Mouse (Mus musculus) forebrain, embryonic 11.5 days (tissue): ENCODE measurements at regions not wholly inside any gene's neighbourhood (a gene's known extent, or its start where the extent isn't known, plus 50 kb on each side); places are given as distances from the start of the nearest gene placed in this dataset.
A peak's percentile ranks its signal among the peaks of the same experiment; 100 is the strongest.

Experiments
- ATAC-seq: fragments of 200-750 bp; cut with Nextera tagmentation; replicated peaks from 2 replicates; pipeline ENCODE4 v1.8.0; 2017; ENCODE audit warnings: moderate TSS enrichment; ENCODE audit not compliant: low FRiP score
- DNase-seq: peaks from one replicate; pipeline ENCODE4 v3.0.0-alpha.2; 2017; ENCODE audit warnings: low spot score
- H3K27ac ChIP-seq: fragments of 300-500 bp; sonication (generic); 2 replicates; pipeline ENCODE4 v1.5.1; 2014; ENCODE audit warnings: low read depth, low read length
- H3K27me3 ChIP-seq: fragments of 300-500 bp; sonication (generic); 2 replicates; pipeline ENCODE4 v1.6.1; 2014; ENCODE audit warnings: mild to moderate bottlenecking, low read length, mixed read lengths; ENCODE audit not compliant: control insufficient read depth, insufficient read depth
- H3K36me3 ChIP-seq: fragments of 300-500 bp; sonication (generic); 2 replicates; pipeline ENCODE4 v1.6.1; 2014; ENCODE audit warnings: mild to moderate bottlenecking, low read length, moderate library complexity, mixed read lengths; ENCODE audit not compliant: control insufficient read depth, insufficient read depth
- H3K4me1 ChIP-seq: fragments of 300-500 bp; sonication (generic); replicated peaks from 2 replicates; pipeline ENCODE4 v1.6.1; 2014; ENCODE audit warnings: low read length, mixed read lengths; ENCODE audit not compliant: control insufficient read depth, insufficient read depth
- H3K4me2 ChIP-seq: fragments of 300-500 bp; sonication (generic); 2 replicates; pipeline ENCODE4 v1.6.1; 2014; ENCODE audit warnings: low read depth, mild to moderate bottlenecking, low read length, moderate library complexity, mixed read lengths; ENCODE audit not compliant: severe bottlenecking
- H3K4me3 ChIP-seq: fragments of 300-500 bp; sonication (generic); 2 replicates; pipeline ENCODE4 v1.5.1; 2014; ENCODE audit warnings: low read depth, low read length
- H3K9ac ChIP-seq: fragments of 300-500 bp; sonication (generic); 2 replicates; pipeline ENCODE4 v1.6.1; 2014; ENCODE audit warnings: low read length
- H3K9me3 ChIP-seq: fragments of 300-500 bp; sonication (generic); 2 replicates; pipeline ENCODE4 v1.6.1; 2016; ENCODE audit warnings: low read length, mixed read lengths; ENCODE audit not compliant: control insufficient read depth
- WGBS: fragments of 180-500 bp; shearing (Covaris S2); extraction: QIAGEN DNeasy Blood & Tissue Kit; methylation state at CpG from one replicate; pipeline ENCODE4 v1.1.7; 2014; 5-methylcytosine and 5-hydroxymethylcytosine counted together

DNA sequence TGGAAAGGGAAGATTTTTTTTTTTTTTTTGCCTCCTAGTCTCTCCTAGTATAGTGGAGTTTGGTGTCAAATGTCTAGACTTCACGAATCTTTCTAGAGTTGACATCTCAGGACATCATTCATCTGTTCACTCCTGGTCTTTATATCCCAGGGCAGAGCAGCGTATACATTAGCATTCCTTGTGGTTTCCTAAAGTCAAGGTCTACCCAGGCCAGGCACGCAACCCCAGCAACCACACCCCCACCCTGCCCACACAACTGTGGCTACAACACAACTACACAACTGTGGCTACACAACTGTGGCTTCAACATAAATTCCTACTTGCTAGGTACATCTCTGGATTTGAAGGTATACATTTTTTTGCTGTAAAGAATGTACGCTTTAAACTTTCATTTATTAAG lies 122.2 kb downstream of the Ppp1r3a start:
- Histone ChIP-seq H3K4me3 (no peak overlapping the region), H3K4me2 (no peak overlapping the region), H3K36me3 (no peaks in the 10 kb centered on the region), H3K27me3 (no peaks in the 10 kb centered on the region), H3K9me3 (no peaks in the 10 kb centered on the region), H3K4me1 (no peaks in the 10 kb centered on the region), H3K27ac (no peak overlapping the region), H3K9ac (no peak overlapping the region)
- DNase-seq: no peak
- 82% methylated on average over 4 of the region's 4 CpGs for WGBS
- ATAC-seq: no peak

DNA sequence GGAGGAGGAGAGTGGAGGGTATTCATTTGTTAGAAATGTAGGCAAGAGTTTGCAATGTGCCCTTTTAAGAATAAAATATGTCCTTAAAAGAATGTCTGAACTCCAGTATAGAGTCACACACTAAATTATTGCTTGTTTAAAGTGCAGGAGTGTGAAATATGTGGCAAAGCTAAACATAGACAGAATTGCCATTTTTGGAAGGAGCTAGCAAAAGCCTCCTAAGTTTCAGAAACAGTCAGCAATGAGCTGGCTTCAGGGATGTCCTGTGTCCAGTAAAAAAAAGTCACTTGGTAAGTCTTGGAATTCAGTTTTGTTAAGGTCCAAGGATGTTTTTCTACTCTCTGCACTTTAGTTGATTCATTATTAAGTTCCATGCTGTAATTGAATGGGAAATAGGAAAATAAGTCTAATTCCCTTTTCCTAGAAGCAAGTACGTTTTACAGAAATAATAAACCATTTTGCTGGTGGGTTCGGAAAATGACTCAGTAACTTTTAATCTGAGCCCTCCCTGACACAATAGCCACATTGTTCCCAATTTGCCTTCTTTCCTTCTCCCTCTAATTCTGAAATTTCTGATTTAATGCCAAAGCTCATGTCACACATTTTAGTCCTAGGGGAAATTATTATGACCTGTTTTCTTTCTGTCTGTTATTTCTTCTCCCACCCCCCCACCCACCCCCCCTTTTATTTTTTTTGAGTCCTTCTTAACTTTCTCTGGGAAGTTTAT lies 123.2 kb downstream of the Ppp1r3a start:
- H3K4me2 ChIP-seq: no peak overlapping the region
- no peak overlapping the region for H3K27ac ChIP-seq
- H3K4me1 ChIP-seq: no peaks in the 10 kb centered on the region
- no peak overlapping the region for H3K9ac ChIP-seq
- 49% methylated on average over 2 of the region's 2 CpGs for WGBS
- ATAC-seq (no peak), DNase-seq (no peak)
- H3K36me3 ChIP-seq: no peaks in the 10 kb centered on the region
- no peaks in the 10 kb centered on the region for H3K9me3 ChIP-seq
- no peaks in the 10 kb centered on the region for H3K27me3 ChIP-seq
- H3K4me3 ChIP-seq: no peak overlapping the region

DNA sequence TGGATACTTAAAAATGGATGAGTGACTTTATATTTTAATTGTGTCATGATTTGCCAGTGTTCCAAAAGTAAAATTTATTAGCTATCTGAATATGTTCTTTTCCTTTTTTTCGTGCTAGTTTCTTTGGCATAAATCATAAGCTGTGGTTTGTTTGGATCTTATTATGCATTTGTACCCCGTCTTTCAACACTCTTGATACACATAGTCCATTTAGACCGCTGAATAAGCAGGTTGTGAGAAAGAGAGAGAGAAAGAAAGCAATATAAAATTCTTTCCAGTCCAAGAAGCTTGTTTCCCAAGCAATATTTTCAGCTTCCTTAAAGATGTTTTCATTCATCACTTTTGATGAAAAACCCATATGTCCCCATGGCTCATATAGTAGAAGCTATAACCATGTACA lies 138.4 kb downstream of the Ppp1r3a start:
- H3K36me3 ChIP-seq: no peaks in the 10 kb centered on the region
- no peak overlapping the region for H3K4me2 ChIP-seq
- ATAC-seq: no peak
- no peaks in the 10 kb centered on the region for H3K4me1 ChIP-seq
- H3K9me3 ChIP-seq: no peaks in the 10 kb centered on the region
- no peak overlapping the region for H3K9ac ChIP-seq
- no peaks in the 10 kb centered on the region for H3K27me3 ChIP-seq
- 86% methylated on average over 3 of the region's 3 CpGs for WGBS
- no peak overlapping the region for H3K27ac ChIP-seq
- H3K4me3 ChIP-seq: no peak overlapping the region
- no peak for DNase-seq

DNA sequence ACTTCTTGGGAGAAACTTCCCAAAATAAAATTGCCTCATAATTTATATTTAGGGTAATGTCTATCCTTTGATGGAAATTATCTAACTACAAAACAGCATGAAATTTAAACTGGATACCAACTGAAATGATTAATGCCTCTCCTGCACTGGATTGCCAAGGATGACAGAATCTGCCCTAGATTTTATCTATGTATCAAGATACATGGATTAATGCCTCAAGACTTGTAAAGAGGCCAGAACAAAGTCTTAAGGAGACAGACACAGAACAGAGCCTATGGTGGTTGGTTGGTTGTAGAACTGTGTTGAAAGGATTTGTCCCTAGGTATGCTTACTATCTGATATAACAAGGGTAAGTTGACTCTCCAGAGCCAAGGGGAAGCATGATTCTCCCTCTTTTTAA lies 147.0 kb downstream of the Ppp1r3a start:
- no peak for ATAC-seq
- no peak for DNase-seq
- H3K4me1 ChIP-seq: no peaks in the 10 kb centered on the region
- H3K4me2 ChIP-seq: no peak overlapping the region
- no peak overlapping the region for H3K4me3 ChIP-seq
- no peaks in the 10 kb centered on the region for H3K27me3 ChIP-seq
- no peak overlapping the region for H3K9ac ChIP-seq
- H3K27ac ChIP-seq: no peak overlapping the region
- H3K9me3 ChIP-seq: no peaks in the 10 kb centered on the region
- no peaks in the 10 kb centered on the region for H3K36me3 ChIP-seq

DNA sequence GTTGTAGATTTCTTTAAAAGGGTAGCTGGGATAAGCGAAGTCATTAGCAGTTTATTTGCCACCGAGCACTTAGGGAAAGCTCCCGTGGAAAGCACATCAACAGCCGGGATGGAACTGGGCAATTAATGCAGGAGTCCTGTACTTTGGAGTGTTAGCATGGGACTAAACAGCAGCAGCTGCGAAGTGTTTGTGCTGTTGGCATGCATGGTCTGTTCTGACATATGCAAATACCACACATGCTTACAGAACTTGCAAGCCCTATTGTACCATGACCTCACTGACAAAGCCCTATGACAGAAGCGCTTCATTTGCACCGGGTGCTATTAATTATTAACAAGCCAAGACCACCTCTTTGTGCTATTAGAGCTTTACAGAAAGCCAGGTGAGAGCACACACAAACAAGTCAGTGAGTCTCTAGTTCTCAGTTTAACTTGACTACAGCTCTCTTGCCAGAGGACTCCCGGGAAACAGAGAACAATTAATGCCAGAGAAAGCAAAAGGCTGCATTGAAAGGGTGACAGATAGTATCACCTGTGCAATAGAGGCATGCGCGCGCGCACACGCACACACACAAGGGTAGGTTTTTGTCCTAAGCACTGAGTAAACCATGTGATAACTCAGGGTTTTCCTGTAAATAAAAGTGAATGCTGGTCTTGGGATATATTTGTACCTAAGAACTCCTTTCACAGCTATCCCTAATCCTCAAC lies 154.4 kb downstream of the Ppp1r3a start:
- Histone ChIP-seq H3K4me2 (no peak overlapping the region), H3K9ac (no peak overlapping the region), H3K4me1 (no peaks in the 10 kb centered on the region; the same call in 1 of the 2 replicates), H3K36me3 (no peaks in the 10 kb centered on the region), H3K4me3 (no peak overlapping the region), H3K27ac (no peak overlapping the region), H3K9me3 (no peaks in the 10 kb centered on the region), H3K27me3 (no peaks in the 10 kb centered on the region)
- DNase-seq (peak; percentile 54), ATAC-seq (peak; percentile 92)
- WGBS: 70% methylated on average over 13 of the region's 13 CpGs

DNA sequence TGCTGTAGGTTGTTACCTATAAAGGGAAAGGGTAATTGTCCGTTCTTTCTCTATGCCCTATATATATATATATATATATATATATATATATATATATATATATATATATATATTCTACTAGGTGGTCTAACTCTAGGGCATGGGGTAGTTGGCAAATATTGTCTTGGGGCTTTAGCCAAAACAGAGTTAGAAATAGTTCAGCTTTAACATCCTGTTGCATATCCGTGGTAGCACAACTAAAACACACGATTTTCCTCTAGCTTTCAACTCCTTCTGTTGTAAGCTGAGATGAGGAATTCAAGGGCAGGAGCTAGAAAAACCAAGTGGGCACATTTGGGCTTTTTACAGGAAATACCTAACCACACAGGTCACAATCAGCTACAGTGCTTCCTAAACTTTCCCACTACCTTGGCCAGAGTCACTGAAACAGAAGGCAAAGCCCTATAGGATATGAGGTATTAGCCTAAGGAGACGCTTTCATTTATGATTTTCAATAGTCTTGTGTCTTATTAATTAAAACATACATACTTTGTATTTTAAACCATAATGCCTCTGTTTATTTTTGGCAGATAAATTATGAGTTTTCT lies 158.1 kb downstream of the Ppp1r3a start:
- no peak overlapping the region for H3K4me2 ChIP-seq
- ATAC-seq (no peak), DNase-seq (no peak)
- no peaks in the 10 kb centered on the region for H3K27me3 ChIP-seq
- no peak overlapping the region for H3K9ac ChIP-seq
- no peaks in the 10 kb centered on the region for H3K9me3 ChIP-seq
- no peak overlapping the region for H3K4me3 ChIP-seq
- H3K36me3 ChIP-seq: no peaks in the 10 kb centered on the region
- H3K27ac ChIP-seq: no peak overlapping the region
- no peaks in the 10 kb centered on the region; the same call in 1 of the 2 replicates for H3K4me1 ChIP-seq
- 91% methylated on average over 4 of the region's 4 CpGs for WGBS

DNA sequence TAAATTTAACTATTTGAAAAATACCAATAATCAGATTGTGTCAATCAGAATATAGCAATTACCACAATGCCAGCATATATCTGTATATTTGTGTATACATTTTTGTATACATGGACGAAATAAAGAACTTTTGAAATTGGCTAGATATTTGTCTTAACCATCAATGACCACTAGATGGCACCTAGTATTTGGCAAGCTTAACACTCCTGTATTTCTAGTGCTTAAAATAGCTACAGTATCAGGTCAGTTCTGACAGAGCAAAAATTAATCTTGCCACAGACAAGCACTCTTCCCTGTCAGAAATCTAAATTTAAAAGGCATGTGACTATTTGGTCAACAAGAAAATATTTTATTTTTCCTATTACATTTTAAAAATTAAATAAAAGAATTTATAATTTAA lies 169.2 kb downstream of the Ppp1r3a start:
- no peaks in the 10 kb centered on the region for H3K9me3 ChIP-seq
- ATAC-seq: peak; percentile 53; the same call in 1 of the 2 replicates
- H3K27ac ChIP-seq: no peak overlapping the region
- no peak overlapping the region for H3K4me3 ChIP-seq
- no peak overlapping the region for H3K4me2 ChIP-seq
- no peak overlapping the region for H3K9ac ChIP-seq
- no peaks in the 10 kb centered on the region for H3K27me3 ChIP-seq
- no peak for DNase-seq
- no peaks in the 10 kb centered on the region for H3K4me1 ChIP-seq
- no peaks in the 10 kb centered on the region for H3K36me3 ChIP-seq
- 37% methylated on average over 1 of the region's 1 CpGs for WGBS

DNA sequence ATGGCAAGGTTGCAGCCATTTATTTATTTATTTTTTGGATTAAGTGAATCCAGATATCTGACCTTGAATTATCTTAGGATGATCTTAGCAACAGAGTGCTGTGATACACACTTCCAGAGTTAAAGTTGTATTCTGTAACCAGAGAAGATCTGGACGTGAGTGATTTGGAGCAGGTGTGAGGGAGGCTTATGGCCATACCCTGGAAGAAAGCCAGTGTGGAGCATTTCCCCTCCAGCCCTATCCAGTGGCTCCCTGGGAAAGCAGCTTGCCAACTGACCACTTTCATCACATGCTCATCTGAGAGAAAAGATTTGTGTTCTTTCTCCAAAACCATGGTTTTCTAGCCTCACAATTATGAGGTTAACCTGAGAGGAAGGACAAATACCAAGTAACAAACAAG lies 171.2 kb downstream of the Ppp1r3a start:
- 79% methylated on average over 1 of the region's 1 CpGs for WGBS
- H3K36me3 ChIP-seq: no peaks in the 10 kb centered on the region
- H3K27me3 ChIP-seq: no peaks in the 10 kb centered on the region
- ATAC-seq: no peak
- DNase-seq: no peak
- no peak overlapping the region for H3K4me2 ChIP-seq
- no peaks in the 10 kb centered on the region for H3K9me3 ChIP-seq
- H3K9ac ChIP-seq: no peak overlapping the region
- no peaks in the 10 kb centered on the region for H3K4me1 ChIP-seq
- H3K27ac ChIP-seq: no peak overlapping the region
- H3K4me3 ChIP-seq: no peak overlapping the region
